Mouse (Mus musculus): ENCODE results near the gene Mlec. TPM values are rescaled to one million over a fixed set of nuclear protein-coding genes. Genes with fewer than 3 reads are reported as not detected.

Gene Mlec
- 66.0 and 80.2 TPM in 2 replicates for polyA plus RNA-seq (2012; rRNA removed)

DNA sequence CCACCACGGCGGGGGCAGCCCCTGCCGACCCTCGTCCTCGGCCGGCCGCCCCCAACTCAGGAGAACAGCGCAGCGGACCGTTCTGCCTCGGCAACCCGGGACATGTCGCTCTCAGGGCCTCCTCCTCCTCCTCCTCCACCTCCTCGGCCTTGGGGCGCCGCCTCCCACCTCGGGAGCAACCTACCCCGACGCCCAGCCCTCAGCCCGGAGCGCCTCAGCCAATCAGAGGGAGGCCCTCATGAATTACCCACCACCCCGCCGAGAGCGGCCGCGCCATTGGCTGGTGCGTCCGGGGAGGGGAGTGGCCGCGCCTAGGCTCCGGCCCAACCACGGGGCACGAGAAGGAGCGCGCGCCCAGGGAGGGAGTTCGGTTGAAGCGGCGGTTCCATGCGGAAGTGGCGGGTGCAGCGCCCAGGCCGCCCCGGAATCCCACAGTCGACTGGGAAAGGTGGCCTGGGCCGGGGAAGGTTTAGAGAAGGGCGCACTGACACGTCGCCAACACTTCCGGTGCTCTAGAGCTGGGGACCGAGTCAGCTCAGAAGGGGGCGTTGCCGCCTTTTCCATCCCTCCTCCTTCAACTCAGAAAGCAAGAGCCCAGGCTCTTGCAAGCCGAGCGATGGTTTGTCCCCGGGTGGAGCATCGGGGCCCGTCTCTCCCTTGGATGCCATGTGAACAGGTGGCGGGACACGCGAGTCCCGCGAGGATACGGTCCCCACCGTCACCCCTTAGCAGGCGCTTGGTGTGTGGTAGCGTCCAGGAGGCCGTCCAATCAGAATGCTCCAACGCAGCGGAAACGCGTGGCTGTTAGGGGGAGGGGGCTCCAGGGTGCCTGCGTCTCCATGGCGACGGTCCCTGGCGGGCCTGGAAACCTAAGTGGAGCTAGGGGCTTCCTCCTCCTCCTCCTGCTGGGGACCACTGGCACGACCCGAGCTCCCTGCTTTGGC lies at the start of gene Mlec:
TSS of gene Mlec (minus strand) at position 140 of the 944 bp plus-strand sequence.
- peak within 1 kb of the TSS; percentile 88 for H3K4me3 ChIP-seq (replicated peaks; ENCODE audit: insufficient read depth, low read depth, low read length)
- peak; percentile 99 to 100 for DNase-seq
- peak within 1 kb of the TSS; percentile 97 for H3K27ac ChIP-seq (ENCODE audit: insufficient read depth, low read length)
- peaks cover 24% of the 10 kb centered on the region; the same call in 1 of the 2 replicates for H3K4me1 ChIP-seq (ENCODE audit: control insufficient read depth, insufficient read depth, low read length)
- no peaks in the 10 kb centered on the region for H3K27me3 ChIP-seq (ENCODE audit: control insufficient read depth, insufficient read depth, low read length)
- TF ChIP-seq POLR2A (IDR thresholded peaks at IDR 0.05; ENCODE audit: borderline replicate concordance, insufficient read depth, low read length) (peak; percentile 74), CTCF (IDR thresholded peaks at IDR 0.05; ENCODE audit: borderline replicate concordance, insufficient read depth, low read depth, low read length) (no peak)
- under 1% methylated on average over 77 of the region's 78 CpGs for WGBS

DNA sequence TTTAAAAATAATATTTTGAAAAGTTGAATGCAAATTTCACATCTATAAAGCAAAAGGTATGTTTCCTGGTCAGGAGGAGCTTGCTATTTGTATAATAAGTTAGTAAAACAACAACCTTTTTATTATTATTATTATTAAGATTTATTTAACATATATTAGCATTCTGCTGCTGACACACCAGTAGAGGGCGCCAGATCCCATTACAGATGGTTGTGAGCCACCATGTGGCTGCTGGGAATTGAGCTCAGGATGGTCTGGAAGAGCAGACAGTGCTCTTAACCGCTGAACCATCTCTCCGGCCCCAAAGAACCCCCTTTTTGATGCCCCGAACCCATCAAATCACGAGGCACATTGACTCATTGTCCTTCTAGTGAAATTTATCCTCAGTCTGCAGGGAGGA lies 49.3 kb upstream of the Mlec start:
- TF ChIP-seq POLR2A (IDR thresholded peaks at IDR 0.05; ENCODE audit: borderline replicate concordance, insufficient read depth, low read length): no peak
- peak; percentile 36; the same call in 1 of the 2 replicates for TF ChIP-seq CTCF (IDR thresholded peaks at IDR 0.05; ENCODE audit: borderline replicate concordance, insufficient read depth, low read depth, low read length)
- Histone ChIP-seq H3K4me3 (replicated peaks; ENCODE audit: insufficient read depth, low read depth, low read length) (no peak overlapping the region), H3K27ac (ENCODE audit: insufficient read depth, low read length) (no peak overlapping the region), H3K4me1 (ENCODE audit: control insufficient read depth, insufficient read depth, low read length) (peaks cover 28% of the 10 kb centered on the region; the same call in 1 of the 2 replicates), H3K27me3 (ENCODE audit: control insufficient read depth, insufficient read depth, low read length) (no peaks in the 10 kb centered on the region)
- DNase-seq: peak in 1 of 2 experiments; percentile 28
- WGBS: 71% methylated on average over 5 of the region's 5 CpGs

DNA sequence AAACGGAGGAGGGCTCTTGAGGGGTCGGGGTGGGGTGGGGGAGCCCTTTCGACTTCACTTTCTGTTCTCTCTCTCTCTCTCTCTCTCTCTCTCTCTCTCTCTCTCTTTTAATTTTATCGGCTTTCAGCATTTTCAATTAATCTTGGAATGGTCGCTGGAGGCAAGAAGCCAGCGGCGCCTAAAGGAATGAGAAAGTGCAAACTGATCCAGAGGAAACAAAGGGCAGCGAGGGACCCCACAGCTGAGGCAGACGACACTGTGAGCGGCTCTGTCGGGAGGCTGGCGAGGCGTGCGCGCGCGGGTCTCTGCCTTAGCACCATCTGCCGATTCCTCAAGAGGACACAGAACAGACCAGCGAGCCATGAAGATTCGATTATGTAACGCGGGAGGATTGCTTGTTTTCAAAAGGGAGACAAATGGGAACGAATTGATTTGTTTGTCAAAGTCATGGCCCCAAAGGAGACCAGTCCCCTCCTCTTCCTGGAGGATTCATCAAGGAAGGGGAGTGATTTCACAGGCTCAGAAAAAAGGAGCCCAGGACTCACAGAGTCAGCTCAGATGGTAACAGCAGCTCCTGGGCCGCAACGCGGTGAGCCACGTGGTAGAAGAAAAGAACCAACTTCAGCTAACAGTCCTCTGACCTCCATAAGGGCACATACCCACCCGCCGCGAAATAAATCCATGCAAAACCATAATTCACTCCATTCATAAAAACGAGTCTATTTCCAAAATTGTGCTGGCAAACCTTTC lies 46.8 kb upstream of the Mlec start:
- TF ChIP-seq POLR2A (IDR thresholded peaks at IDR 0.05; ENCODE audit: borderline replicate concordance, insufficient read depth, low read length) (peak; percentile 89), CTCF (IDR thresholded peaks at IDR 0.05; ENCODE audit: borderline replicate concordance, insufficient read depth, low read depth, low read length) (no peak)
- no peaks in the 10 kb centered on the region for H3K27me3 ChIP-seq (ENCODE audit: control insufficient read depth, insufficient read depth, low read length)
- peak; percentile 83 to 87 for DNase-seq
- H3K4me3 ChIP-seq (replicated peaks; ENCODE audit: insufficient read depth, low read depth, low read length): peak overlapping the region; percentile 41
- H3K4me1 ChIP-seq (ENCODE audit: control insufficient read depth, insufficient read depth, low read length): peaks cover 24% of the 10 kb centered on the region; the same call in 1 of the 2 replicates
- 2% methylated on average over 31 of the region's 31 CpGs for WGBS
- H3K27ac ChIP-seq (ENCODE audit: insufficient read depth, low read length): peak overlapping the region; percentile 72

- peak overlapping the region; percentile 41 for H3K4me3 ChIP-seq (replicated peaks; ENCODE audit: insufficient read depth, low read depth, low read length)
- DNase-seq: peak; percentile 63 to 72
- peak overlapping the region; percentile 95 for H3K27ac ChIP-seq (ENCODE audit: insufficient read depth, low read length)
- H3K4me1 ChIP-seq (ENCODE audit: control insufficient read depth, insufficient read depth, low read length): peaks cover 24% of the 10 kb centered on the region; the same call in 1 of the 2 replicates
- WGBS: 8% methylated on average over 23 of the region's 23 CpGs
- no peaks in the 10 kb centered on the region for H3K27me3 ChIP-seq (ENCODE audit: control insufficient read depth, insufficient read depth, low read length)
- TF ChIP-seq CTCF (IDR thresholded peaks at IDR 0.05; ENCODE audit: borderline replicate concordance, insufficient read depth, low read depth, low read length) (no peak), POLR2A (IDR thresholded peaks at IDR 0.05; ENCODE audit: borderline replicate concordance, insufficient read depth, low read length) (no peak; the same call in 1 of the 2 replicates)
Observed at GRCm38 (mm10) chr5:115203735-115204561, 46.0 kb upstream of the Mlec start.

GRCm38 (mm10) chr5:115194626-115195221 lies 36.7 kb upstream of the Mlec start:
- H3K4me3 ChIP-seq (replicated peaks; ENCODE audit: insufficient read depth, low read depth, low read length): peak overlapping the region; percentile 74
- no peaks in the 10 kb centered on the region for H3K27me3 ChIP-seq (ENCODE audit: control insufficient read depth, insufficient read depth, low read length)
- peak overlapping the region; percentile 75 for H3K27ac ChIP-seq (ENCODE audit: insufficient read depth, low read length)
- 3% methylated on average over 12 of the region's 12 CpGs for WGBS
- peaks cover 15% of the 10 kb centered on the region for H3K4me1 ChIP-seq (ENCODE audit: control insufficient read depth, insufficient read depth, low read length)
- 0 out of 2 replicates have a peak, but pooled peaks have one; percentile 14 for TF ChIP-seq POLR2A (IDR thresholded peaks at IDR 0.05; ENCODE audit: borderline replicate concordance, insufficient read depth, low read length)
- no peak for TF ChIP-seq CTCF (IDR thresholded peaks at IDR 0.05; ENCODE audit: borderline replicate concordance, insufficient read depth, low read depth, low read length)
- DNase-seq: peak; percentile 71 to 75

- Histone ChIP-seq H3K4me1 (ENCODE audit: control insufficient read depth, insufficient read depth, low read length) (peaks cover 15% of the 10 kb centered on the region), H3K27ac (ENCODE audit: insufficient read depth, low read length) (peak within 1 kb of the TSS; percentile 83), H3K27me3 (ENCODE audit: control insufficient read depth, insufficient read depth, low read length) (no peaks in the 10 kb centered on the region), H3K4me3 (replicated peaks; ENCODE audit: insufficient read depth, low read depth, low read length) (peak within 1 kb of the TSS; percentile 74)
- DNase-seq: peak in 1 of 2 experiments; percentile 76
- 0 out of 2 replicates have a peak, but pooled peaks have one; percentile 22 for TF ChIP-seq CTCF (IDR thresholded peaks at IDR 0.05; ENCODE audit: borderline replicate concordance, insufficient read depth, low read depth, low read length)
- no peak; the same call in 1 of the 2 replicates for TF ChIP-seq POLR2A (IDR thresholded peaks at IDR 0.05; ENCODE audit: borderline replicate concordance, insufficient read depth, low read length)
- WGBS: under 1% methylated on average over 110 of the region's 116 CpGs
Observed at GRCm38 (mm10) chr5:115193669-115194625, 36.0 kb upstream of the Mlec start, which contains the start of gene Cabp1. TSS of gene Cabp1 (minus strand) at chr5:115194381.

All from cerebellum, adult 2 months (tissue).